Mouse (Mus musculus) limb, embryonic 14.5 days (tissue): ENCODE results near the gene Scaf1. TPM values are rescaled to one million over a fixed set of nuclear protein-coding genes. Genes with fewer than 3 reads are reported as not detected.

Source experiments
- ATAC-seq: fragments of 200-750 bp; cut with Nextera tagmentation; 2 replicates; pipeline ENCODE4 v1.8.0; 2017; ENCODE audit warnings: low read depth, moderate number of reproducible peaks, moderate TSS enrichment; ENCODE audit not compliant: low FRiP score
- DNase-seq: peaks from one replicate; pipeline ENCODE4 v3.0.0-alpha.2; 2015; ENCODE audit warnings: low spot score
- H3K27ac ChIP-seq: fragments of 300-500 bp; sonication (generic); replicated peaks from 2 replicates; pipeline ENCODE4 v1.5.1; 2014; ENCODE audit warnings: low read depth, mild to moderate bottlenecking, low read length, moderate library complexity, mixed read lengths
- H3K27me3 ChIP-seq: fragments of 300-500 bp; sonication (generic); 2 replicates; pipeline ENCODE4 v1.6.1; 2014; ENCODE audit warnings: low read length, mixed read lengths; ENCODE audit not compliant: control insufficient read depth, insufficient read depth
- H3K36me3 ChIP-seq: fragments of 300-500 bp; sonication (generic); 2 replicates; pipeline ENCODE4 v1.6.1; 2014; ENCODE audit warnings: mild to moderate bottlenecking, low read length, moderate library complexity, mixed read lengths; ENCODE audit not compliant: control insufficient read depth, insufficient read depth
- H3K4me1 ChIP-seq: fragments of 300-500 bp; sonication (generic); 2 replicates; pipeline ENCODE4 v1.6.1; 2014; ENCODE audit warnings: antibody characterized with exemption, low read length, mixed read lengths; ENCODE audit not compliant: control insufficient read depth, insufficient read depth
- H3K4me2 ChIP-seq: fragments of 300-500 bp; sonication (generic); replicated peaks from 2 replicates; pipeline ENCODE4 v1.6.1; 2014; ENCODE audit warnings: low read depth, mild to moderate bottlenecking, low read length, moderate library complexity; ENCODE audit not compliant: severe bottlenecking
- H3K4me3 ChIP-seq: fragments of 300-500 bp; sonication (generic); replicated peaks from 2 replicates; pipeline ENCODE4 v1.5.1; 2014; ENCODE audit warnings: low read length
- H3K9ac ChIP-seq: fragments of 300-500 bp; sonication (generic); 2 replicates; pipeline ENCODE4 v1.6.1; 2014; ENCODE audit warnings: mild to moderate bottlenecking, low read depth, low read length, moderate library complexity; ENCODE audit not compliant: severe bottlenecking
- H3K9me3 ChIP-seq: fragments of 300-500 bp; sonication (generic); 2 replicates; pipeline ENCODE4 v1.6.1; 2016; ENCODE audit warnings: low read length; ENCODE audit not compliant: control insufficient read depth
- POLR2A ChIP-seq: fragments of 200-500 bp; IDR thresholded peaks from 2 replicates; pipeline ENCODE4 v1.8.0; 2012; ENCODE audit warnings: inconsistent platforms, mild to moderate bottlenecking, moderate library complexity, borderline replicate concordance; ENCODE audit not compliant: insufficient read depth, insufficient read length; ENCODE audit errors: extremely low read depth
- whole genome bisulfite sequencing: fragments of 180-500 bp; shearing (Covaris S2); extraction: QIAGEN DNeasy Blood & Tissue Kit; methylation state at CpG from one replicate; pipeline ENCODE4 v1.1.7; 2014; 5-methylcytosine and 5-hydroxymethylcytosine counted together
- polyA plus RNA-seq, 2 experiments: library from polyadenylated mRNA; depleted of rRNA in 1 of 2; stranded (reverse) in 1 of 2; unstranded in 1 of 2; fragments of >200 nt; fragmentation: Nextera tagmentation in 1 of 2; extraction: Ambion mirVana in 1 of 2; gene quantifications; 2 replicates each; pipeline versions ENCODE4 v1.2.1 to v1.2.3; 2012 to 2014

Scaf1 gene
- polyA plus RNA-seq, 2 experiments = 50.7 to 114 TPM

- H3K27ac ChIP-seq = no peak overlapping the region
- no peak for TF ChIP-seq POLR2A
- H3K9me3 ChIP-seq = no peaks in the 10 kb centered on the region
- no peaks in the 10 kb centered on the region for H3K27me3 ChIP-seq
- 29% methylated on average over 8 of the region's 8 CpGs for WGBS
- peaks cover 21% of the 10 kb centered on the region for H3K4me1 ChIP-seq
- no peak overlapping the region; the same call in 1 of the 2 replicates for H3K4me3 ChIP-seq
- no peak overlapping the region for H3K9ac ChIP-seq
- no peaks in the 10 kb centered on the region for H3K36me3 ChIP-seq
- peak overlapping the region; percentile 91 for H3K4me2 ChIP-seq
- no peak for ATAC-seq
- DNase-seq = peak; percentile 51
Measured at GRCm38 (mm10) chr7:45019031-45019571, 2.9 kb upstream of the Scaf1 start.

- Histone ChIP-seq H3K9ac (peak within 1 kb of the TSS; percentile 60), H3K27me3 (no peaks in the 10 kb centered on the region), H3K4me2 (peak within 1 kb of the TSS; percentile 91), H3K4me1 (peaks cover 22% of the 10 kb centered on the region), H3K36me3 (peaks cover 12% of the 10 kb centered on the region), H3K4me3 (peak within 1 kb of the TSS; percentile 96), H3K9me3 (no peaks in the 10 kb centered on the region), H3K27ac (peak within 1 kb of the TSS; percentile 94)
- peak; percentile 90 for ATAC-seq
- under 1% methylated on average over 32 of the region's 36 CpGs for WGBS
- 0 out of 2 replicates have a peak, but pooled peaks have one; percentile 47 for TF ChIP-seq POLR2A
- DNase-seq = peak; percentile 98
Measured at GRCm38 (mm10) chr7:45017242-45018061, 1.3 kb upstream of the Scaf1 start, which contains the start of gene Rras. Gene Rras (plus strand): TSS chr7:45017961.

- H3K27ac ChIP-seq = peak overlapping the region; percentile 94
- H3K4me2 ChIP-seq = peak overlapping the region; percentile 91
- ATAC-seq = no peak
- TF ChIP-seq POLR2A = no peak
- no peaks in the 10 kb centered on the region for H3K27me3 ChIP-seq
- H3K36me3 ChIP-seq = peaks cover 19% of the 10 kb centered on the region
- H3K4me3 ChIP-seq = peak overlapping the region; percentile 96
- DNase-seq = no peak
- H3K4me1 ChIP-seq = peaks cover 22% of the 10 kb centered on the region
- WGBS = 4% methylated on average over 4 of the region's 4 CpGs
- H3K9ac ChIP-seq = peak overlapping the region; percentile 32
- no peaks in the 10 kb centered on the region for H3K9me3 ChIP-seq
Measured at GRCm38 (mm10) chr7:45016761-45017160, 598 bp upstream of the Scaf1 start.

GRCm38 (mm10) chr7:45015344-45015956 is 713 bp downstream of the Scaf1 start:
- DNase-seq (no peak), ATAC-seq (no peak; the same call in 1 of the 2 replicates)
- peaks cover 31% of the 10 kb centered on the region for H3K36me3 ChIP-seq
- WGBS = under 1% methylated on average over 20 of the region's 20 CpGs
- H3K9me3 ChIP-seq = no peaks in the 10 kb centered on the region
- H3K4me2 ChIP-seq = peak overlapping the region; percentile 76
- H3K9ac ChIP-seq = peak overlapping the region; percentile 92
- TF ChIP-seq POLR2A = no peak
- no peaks in the 10 kb centered on the region for H3K27me3 ChIP-seq
- peak overlapping the region; percentile 96 for H3K4me3 ChIP-seq
- H3K4me1 ChIP-seq = peaks cover 22% of the 10 kb centered on the region
- H3K27ac ChIP-seq = peak overlapping the region; percentile 72

- Histone ChIP-seq H3K4me3 (no peak overlapping the region), H3K36me3 (peaks cover 45% of the 10 kb centered on the region), H3K4me1 (peaks cover 22% of the 10 kb centered on the region), H3K4me2 (no peak overlapping the region), H3K9ac (no peak overlapping the region), H3K9me3 (no peaks in the 10 kb centered on the region), H3K27ac (no peak overlapping the region), H3K27me3 (no peaks in the 10 kb centered on the region)
- no peak for TF ChIP-seq POLR2A
- ATAC-seq (no peak), DNase-seq (no peak)
- 95% methylated on average over 3 of the region's 3 CpGs for WGBS
Measured at GRCm38 (mm10) chr7:45014096-45014451, 2.1 kb downstream of the Scaf1 start.
